Mouse (Mus musculus): ENCODE measurements around the gene Klrg2. TPM values are rescaled to one million over a fixed set of nuclear protein-coding genes. Genes with fewer than 3 reads are reported as not detected.
"Not testable (repeated sequence)": the region's sequence is repeated elsewhere in the genome, so short reads cannot be mapped to it uniquely, and the experiment has no call there.

Gene Klrg2
- total RNA-seq (2014; rRNA removed) (0.29 and 0.73 TPM in 2 replicates), polyA plus RNA-seq (2015; fragmentation: Nextera tagmentation; extraction: Ambion mirVana) (0.48 TPM in 2 replicates)

DNA sequence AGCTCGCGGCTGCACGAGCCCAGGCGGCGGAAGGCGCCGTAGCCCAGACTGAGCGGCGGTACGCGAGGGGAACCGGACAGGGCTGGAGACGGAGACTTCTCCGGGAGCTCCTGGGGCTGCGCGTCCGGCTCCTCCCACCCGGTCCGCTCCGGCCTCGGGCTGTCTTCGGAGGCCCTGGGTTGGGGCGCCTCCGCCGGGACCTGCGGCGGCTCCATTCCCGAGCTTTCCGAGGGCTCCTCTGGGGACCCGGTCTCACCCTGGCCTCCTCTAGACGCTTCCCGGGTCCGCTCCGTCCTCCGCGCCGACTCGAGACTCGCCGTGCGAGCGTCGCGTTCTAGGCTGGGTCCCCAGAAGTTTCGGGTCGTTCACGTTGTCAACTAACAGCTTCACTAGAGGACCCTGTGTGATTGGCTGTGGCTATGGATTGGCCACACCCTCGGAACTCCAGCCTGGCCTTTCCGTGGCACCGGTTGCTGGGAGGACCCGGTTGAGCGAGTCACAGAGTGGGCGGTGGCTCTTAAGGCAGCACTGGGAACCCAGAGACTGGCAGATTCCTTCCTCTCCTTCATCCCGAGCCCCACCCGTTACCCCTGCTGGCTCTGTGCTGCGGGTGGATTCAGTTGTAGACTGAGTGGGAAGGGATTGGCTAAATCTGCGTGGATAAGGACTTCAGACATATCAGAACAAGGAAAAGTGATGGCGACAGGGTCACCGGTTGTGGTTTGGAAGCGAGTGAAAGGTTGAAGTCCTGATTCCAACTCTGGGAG is at the start of gene Klrg2:
Gene Klrg2, minus strand, starts transcription at position 391 of the 767 bp plus-strand sequence.
- Histone ChIP-seq H3K27ac (no peak within 1 kb of the TSS), H3K4me2 (ENCODE audit: low read depth, low read length) (peak within 1 kb of the TSS; percentile 78), H3K36me3 (ENCODE audit: insufficient read depth, low read length) (no peaks in the 10 kb centered on the region), H3K9me3 (ENCODE audit: low read length) (no peaks in the 10 kb centered on the region), H3K27me3 (ENCODE audit: insufficient read depth, low read length) (peaks cover 24% of the 10 kb centered on the region; the same call in 1 of the 2 replicates), H3K4me3 (ENCODE audit: low read length) (peak within 1 kb of the TSS; percentile 43), H3K4me1 (ENCODE audit: insufficient read depth, low read length) (peaks cover 7% of the 10 kb centered on the region; the same call in 1 of the 2 replicates), H3K9ac (replicated peaks; ENCODE audit: low read length) (peak within 1 kb of the TSS; percentile 33)
- TF ChIP-seq CTCF (IDR thresholded peaks at IDR 0.05; ENCODE audit: low read depth) = no peak
- ATAC-seq (peak; percentile 78), DNase-seq (ENCODE audit: low spot score) (peak; percentile 58)
- 2% methylated on average over 55 of the region's 60 CpGs for WGBS

DNA sequence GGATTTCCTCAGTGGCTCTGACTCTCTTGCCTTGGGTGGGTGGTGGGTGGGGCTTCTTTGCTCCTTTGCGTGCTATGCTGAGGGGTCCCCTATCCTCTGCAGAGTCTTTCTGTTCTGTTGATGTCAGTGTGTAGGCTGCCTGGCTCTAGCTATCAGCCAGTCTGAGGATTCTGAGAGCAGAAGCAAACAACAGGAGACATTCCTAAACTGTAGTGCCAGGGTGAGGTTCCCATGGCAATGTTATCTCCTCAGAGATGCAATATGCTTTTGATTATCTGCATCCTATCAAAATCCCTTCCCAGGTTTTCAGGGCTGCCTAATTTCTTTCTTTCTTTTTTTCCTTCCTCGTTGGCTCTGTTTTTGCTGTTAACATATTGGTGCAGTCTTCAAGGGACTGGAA is 45.5 kb upstream of the Klrg2 start:
- no peaks in the 10 kb centered on the region for H3K36me3 ChIP-seq (ENCODE audit: insufficient read depth, low read length)
- H3K4me1 ChIP-seq (ENCODE audit: insufficient read depth, low read length) = no peaks in the 10 kb centered on the region
- no peak for TF ChIP-seq CTCF (IDR thresholded peaks at IDR 0.05; ENCODE audit: low read depth)
- no peaks in the 10 kb centered on the region for H3K9me3 ChIP-seq (ENCODE audit: low read length)
- no peak overlapping the region for H3K27ac ChIP-seq
- 65% methylated on average over 2 of the region's 2 CpGs for WGBS
- no peaks in the 10 kb centered on the region for H3K27me3 ChIP-seq (ENCODE audit: insufficient read depth, low read length)
- H3K4me3 ChIP-seq (ENCODE audit: low read length) = no peak overlapping the region
- no peak overlapping the region for H3K4me2 ChIP-seq (ENCODE audit: low read depth, low read length)
- ATAC-seq (no peak), DNase-seq (ENCODE audit: low spot score) (no peak)
- H3K9ac ChIP-seq (replicated peaks; ENCODE audit: low read length) = no peak overlapping the region

DNA sequence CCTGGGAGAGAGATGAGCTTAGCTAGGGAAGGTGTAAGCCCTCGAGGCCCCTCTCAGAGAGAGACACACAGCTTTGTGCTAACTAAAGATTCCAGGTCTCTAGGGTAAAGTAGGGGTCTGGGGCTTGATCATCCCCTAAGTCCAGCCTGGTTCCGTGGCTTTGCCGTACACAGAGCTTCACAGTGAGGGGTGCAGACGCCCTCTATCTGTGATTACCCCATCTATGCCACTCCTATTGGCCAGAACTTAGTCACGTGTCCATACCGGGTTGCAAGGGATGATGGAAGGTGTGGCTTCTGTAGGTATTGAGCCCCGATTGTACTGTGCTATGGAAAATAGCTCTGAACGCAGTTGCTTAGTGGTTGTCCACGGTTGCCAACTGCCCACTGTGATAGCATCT is 40.6 kb upstream of the Klrg2 start:
- Histone ChIP-seq H3K27me3 (ENCODE audit: insufficient read depth, low read length) (no peaks in the 10 kb centered on the region), H3K4me3 (ENCODE audit: low read length) (no peak overlapping the region), H3K9ac (replicated peaks; ENCODE audit: low read length) (no peak overlapping the region), H3K9me3 (ENCODE audit: low read length) (no peaks in the 10 kb centered on the region), H3K27ac (no peak overlapping the region), H3K36me3 (ENCODE audit: insufficient read depth, low read length) (no peaks in the 10 kb centered on the region), H3K4me1 (ENCODE audit: insufficient read depth, low read length) (no peaks in the 10 kb centered on the region), H3K4me2 (ENCODE audit: low read depth, low read length) (no peak overlapping the region)
- 81% methylated on average over 9 of the region's 9 CpGs for WGBS
- no peak for DNase-seq (ENCODE audit: low spot score)
- ATAC-seq = no peak
- TF ChIP-seq CTCF (IDR thresholded peaks at IDR 0.05; ENCODE audit: low read depth) = no peak

DNA sequence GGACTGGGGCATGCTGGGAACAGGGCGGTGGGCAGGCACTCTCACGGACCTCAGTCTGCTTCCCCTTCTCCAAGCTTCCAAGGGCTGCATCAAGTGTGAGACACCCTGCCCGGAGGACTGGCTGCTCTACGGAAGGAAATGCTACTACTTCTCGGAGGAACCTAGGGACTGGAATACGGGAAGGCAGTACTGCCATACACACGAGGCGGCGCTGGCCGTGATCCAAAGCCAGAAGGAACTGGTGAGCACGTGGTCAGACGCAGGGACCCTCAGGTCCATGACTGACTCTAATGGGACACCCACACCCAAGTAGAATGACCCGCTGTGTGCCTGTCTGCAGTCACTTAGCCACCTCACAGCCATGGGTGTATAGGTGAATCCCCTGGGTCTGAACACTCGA is 39.7 kb upstream of the Klrg2 start:
- 80% methylated on average over 14 of the region's 14 CpGs for WGBS

DNA sequence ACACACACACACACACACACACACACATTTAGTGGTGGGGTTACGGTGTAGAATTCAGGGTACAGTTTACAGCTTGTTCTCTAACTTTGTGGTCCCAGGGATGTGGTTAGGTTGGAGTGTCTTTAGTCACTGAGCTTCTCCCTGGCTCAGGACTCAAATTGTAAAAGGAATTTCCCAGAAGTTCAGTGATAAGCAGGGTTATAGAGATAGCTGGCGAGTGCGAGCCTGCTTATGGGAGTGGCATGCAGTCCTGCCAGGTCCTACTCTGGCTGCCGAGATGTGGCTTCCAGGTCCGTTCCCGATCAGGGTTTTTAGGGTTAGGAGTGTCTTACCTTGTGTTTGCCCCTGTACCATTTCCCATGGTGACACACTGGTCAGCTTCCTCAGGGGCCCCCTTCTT is 39.2 kb upstream of the Klrg2 start:
- H3K27ac ChIP-seq = no peak overlapping the region
- H3K9ac ChIP-seq (replicated peaks; ENCODE audit: low read length) = no peak overlapping the region
- H3K27me3 ChIP-seq (ENCODE audit: insufficient read depth, low read length) = no peaks in the 10 kb centered on the region
- no peaks in the 10 kb centered on the region for H3K9me3 ChIP-seq (ENCODE audit: low read length)
- WGBS = 92% methylated on average over 6 of the region's 6 CpGs
- TF ChIP-seq CTCF (IDR thresholded peaks at IDR 0.05; ENCODE audit: low read depth) = no peak
- no peak overlapping the region for H3K4me2 ChIP-seq (ENCODE audit: low read depth, low read length)
- H3K4me1 ChIP-seq (ENCODE audit: insufficient read depth, low read length) = no peaks in the 10 kb centered on the region
- ATAC-seq (no peak), DNase-seq (ENCODE audit: low spot score) (no peak)
- no peaks in the 10 kb centered on the region for H3K36me3 ChIP-seq (ENCODE audit: insufficient read depth, low read length)
- H3K4me3 ChIP-seq (ENCODE audit: low read length) = no peak overlapping the region

More for the DNA sequence above, 39.7 kb upstream of the Klrg2 start:
- no peak overlapping the region for H3K4me2 ChIP-seq (ENCODE audit: low read depth, low read length)
- H3K27me3 ChIP-seq (ENCODE audit: insufficient read depth, low read length) = no peaks in the 10 kb centered on the region
- no peak for DNase-seq (ENCODE audit: low spot score)
- H3K27ac ChIP-seq = no peak overlapping the region
- TF ChIP-seq CTCF (IDR thresholded peaks at IDR 0.05; ENCODE audit: low read depth) = no peak
- H3K9ac ChIP-seq (replicated peaks; ENCODE audit: low read length) = no peak overlapping the region
- H3K4me1 ChIP-seq (ENCODE audit: insufficient read depth, low read length) = no peaks in the 10 kb centered on the region
- no peak for ATAC-seq
- no peaks in the 10 kb centered on the region for H3K9me3 ChIP-seq (ENCODE audit: low read length)
- H3K4me3 ChIP-seq (ENCODE audit: low read length) = no peak overlapping the region
- no peaks in the 10 kb centered on the region for H3K36me3 ChIP-seq (ENCODE audit: insufficient read depth, low read length)

- H3K4me3 ChIP-seq (ENCODE audit: low read length) = no peak overlapping the region
- no peaks in the 10 kb centered on the region for H3K4me1 ChIP-seq (ENCODE audit: insufficient read depth, low read length)
- DNase-seq (ENCODE audit: low spot score) = no peak
- H3K4me2 ChIP-seq (ENCODE audit: low read depth, low read length) = no peak overlapping the region
- H3K27ac ChIP-seq = no peak overlapping the region
- WGBS = 82% methylated on average over 3 of the region's 3 CpGs
- H3K9ac ChIP-seq (replicated peaks; ENCODE audit: low read length) = no peak overlapping the region
- no peaks in the 10 kb centered on the region for H3K9me3 ChIP-seq (ENCODE audit: low read length)
- no peaks in the 10 kb centered on the region for H3K27me3 ChIP-seq (ENCODE audit: insufficient read depth, low read length)
- TF ChIP-seq CTCF (IDR thresholded peaks at IDR 0.05; ENCODE audit: low read depth) = no peak
- no peaks in the 10 kb centered on the region for H3K36me3 ChIP-seq (ENCODE audit: insufficient read depth, low read length)
- no peak for ATAC-seq
These were observed 35.0 kb upstream of the Klrg2 start for GRCm38 (mm10) chr6:38672011-38672410.

DNA sequence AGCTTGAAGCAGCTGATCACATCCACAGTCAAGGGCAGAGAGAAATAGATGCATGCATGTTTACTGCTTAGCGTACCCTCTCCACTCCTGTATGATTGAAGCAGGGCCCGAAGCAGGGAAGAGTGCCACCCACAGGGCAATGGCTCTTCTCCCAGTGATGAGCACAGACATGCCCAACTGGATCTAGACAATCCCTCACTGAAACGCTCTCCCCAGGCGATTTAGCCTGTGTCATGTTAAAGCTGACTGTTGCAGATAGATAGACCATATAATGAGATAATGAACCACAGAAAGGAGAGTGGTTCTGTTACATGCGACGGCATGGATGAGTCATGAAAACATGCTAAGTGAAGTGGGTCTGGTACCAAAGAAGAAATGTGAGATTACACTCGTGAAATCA is 34.2 kb upstream of the Klrg2 start:
- no peak for TF ChIP-seq CTCF (IDR thresholded peaks at IDR 0.05; ENCODE audit: low read depth)
- Histone ChIP-seq H3K36me3 (ENCODE audit: insufficient read depth, low read length) (no peaks in the 10 kb centered on the region), H3K4me3 (ENCODE audit: low read length) (no peak overlapping the region), H3K9me3 (ENCODE audit: low read length) (no peaks in the 10 kb centered on the region), H3K4me2 (ENCODE audit: low read depth, low read length) (no peak overlapping the region), H3K9ac (replicated peaks; ENCODE audit: low read length) (no peak overlapping the region), H3K4me1 (ENCODE audit: insufficient read depth, low read length) (no peaks in the 10 kb centered on the region), H3K27ac (no peak overlapping the region), H3K27me3 (ENCODE audit: insufficient read depth, low read length) (no peaks in the 10 kb centered on the region)
- DNase-seq (ENCODE audit: low spot score) = no peak
- 78% methylated on average over 7 of the region's 7 CpGs for WGBS
- no peak for ATAC-seq

- not testable (repeated sequence) for DNase-seq (ENCODE audit: low spot score); H3K9ac ChIP-seq (replicated peaks; ENCODE audit: low read length); H3K4me2 ChIP-seq (ENCODE audit: low read depth, low read length); ATAC-seq; H3K4me1 ChIP-seq (ENCODE audit: insufficient read depth, low read length); H3K36me3 ChIP-seq (ENCODE audit: insufficient read depth, low read length); H3K9me3 ChIP-seq (ENCODE audit: low read length); H3K4me3 ChIP-seq (ENCODE audit: low read length); H3K27me3 ChIP-seq (ENCODE audit: insufficient read depth, low read length); H3K27ac ChIP-seq
- 50% methylated on average over 1 of the region's 1 CpGs for WGBS
These were observed 33.4 kb upstream of the Klrg2 start for GRCm38 (mm10) chr6:38670488-38670887.

All from hindbrain, postnatal 0 days (tissue).